Mouse (Mus musculus) retina, postnatal 7 days (tissue): ENCODE measurements at regions not wholly inside any gene's neighbourhood (a gene's known extent, or its start where the extent isn't known, plus 50 kb on each side); places are given as distances from the start of the nearest gene placed in this dataset.

ENCODE experiments used
- DNase-seq: peaks from one replicate; pipeline ENCODE4 v3.0.0-alpha.2; 2012; ENCODE audit warnings: low read depth, low spot score

DNA sequence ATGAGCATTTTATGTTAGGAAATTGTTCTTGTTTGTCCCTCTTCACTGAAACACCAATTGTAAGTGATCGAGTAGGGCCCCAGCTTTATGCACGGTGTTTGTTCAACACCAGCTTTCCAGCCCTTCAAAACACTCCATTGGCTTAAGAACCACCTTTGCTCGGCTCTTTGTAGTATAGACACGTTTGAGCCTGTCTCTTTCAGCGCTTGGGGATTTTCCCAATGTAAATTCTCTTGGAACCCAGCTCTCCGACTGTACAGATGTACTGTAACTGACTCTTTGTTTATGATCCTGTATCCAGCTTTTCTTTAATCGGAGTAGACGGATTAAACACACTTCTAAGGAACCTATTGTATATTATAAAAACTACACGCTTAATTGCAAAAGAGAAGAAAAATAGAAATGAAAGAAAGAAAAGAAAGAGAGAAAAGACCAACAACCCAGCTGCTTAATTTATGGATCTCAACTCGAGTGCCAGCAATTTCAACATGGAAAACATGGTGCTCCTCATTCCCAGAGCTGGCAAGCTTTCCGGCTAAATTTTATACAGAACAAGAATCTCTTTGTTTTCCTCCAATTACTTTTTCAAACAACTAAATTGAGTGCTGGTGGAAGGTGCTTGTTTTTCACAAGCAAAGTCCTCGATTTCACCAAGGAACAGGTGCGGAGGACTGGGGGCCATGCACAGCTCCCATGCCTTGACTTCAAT, 430.4 kb downstream of the Adgrl2 start:
- no peak for DNase-seq

GRCm38 (mm10) chr3:148558592-148559157, 431.7 kb downstream of the Adgrl2 start:
- DNase-seq: no peak

GRCm38 (mm10) chr3:148555324-148555723, 435.0 kb downstream of the Adgrl2 start:
- DNase-seq: no peak

DNA sequence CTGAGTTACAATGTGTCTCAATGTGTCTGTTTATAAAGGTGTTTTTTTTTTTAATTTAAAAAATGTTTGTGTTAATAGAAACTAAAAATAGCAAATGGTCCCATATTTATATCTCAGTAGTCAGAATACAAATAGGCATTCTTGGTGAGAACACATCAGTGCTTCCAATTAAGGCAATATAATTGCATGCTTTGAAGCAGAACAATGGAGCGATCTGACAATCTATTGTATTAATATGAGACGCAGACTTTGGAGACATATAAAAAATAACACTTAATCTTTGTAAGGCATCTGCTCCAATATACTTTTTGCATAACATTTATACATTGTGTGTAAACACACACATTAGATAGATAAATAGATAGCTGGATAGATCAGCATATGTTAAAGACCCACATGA, 439.6 kb downstream of the Adgrl2 start:
- no peak for DNase-seq

DNA sequence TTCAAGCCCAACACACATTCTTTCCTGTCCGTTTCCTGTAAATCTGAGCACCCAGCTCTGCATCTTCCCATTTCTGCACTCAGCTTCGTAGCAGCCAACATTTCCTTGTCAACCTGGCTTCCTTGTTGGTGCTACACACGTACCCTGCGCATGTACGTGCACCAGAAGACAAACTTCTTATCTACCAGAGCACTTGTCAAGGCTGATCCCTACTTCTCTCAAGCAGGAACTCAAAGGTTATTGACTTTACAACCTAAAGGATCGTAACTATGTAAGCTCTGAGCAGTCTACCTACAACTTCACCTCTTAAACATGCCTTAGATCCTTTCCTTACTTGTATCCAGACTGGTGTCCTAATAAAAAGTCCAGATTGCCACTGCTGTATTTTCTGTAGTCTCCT, 445.4 kb downstream of the Adgrl2 start:
- no peak for DNase-seq

DNA sequence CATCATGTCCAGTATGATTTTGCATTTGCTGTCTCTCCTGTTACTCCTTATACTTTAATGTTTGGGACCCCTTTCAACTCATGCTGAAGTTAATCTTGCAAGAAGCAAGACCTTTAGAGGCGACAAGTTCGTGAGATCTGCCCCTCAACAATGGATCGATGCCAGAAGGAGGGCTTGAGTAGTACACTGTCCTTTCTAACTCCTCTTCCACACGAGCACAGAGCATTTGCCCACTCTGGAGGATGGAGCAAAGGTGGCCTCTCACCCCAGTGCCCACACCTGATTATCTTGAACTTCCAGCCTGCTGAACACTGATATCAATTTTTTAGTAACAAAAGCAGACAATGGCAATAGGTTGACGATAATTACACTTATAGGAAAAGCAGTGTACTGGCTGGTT, 448.1 kb downstream of the Adgrl2 start:
- DNase-seq: no peak

- no peak for DNase-seq
These were observed 452.6 kb downstream of the Adgrl2 start for GRCm38 (mm10) chr3:148537669-148538271.

GRCm38 (mm10) chr3:148529893-148530292, 460.5 kb downstream of the Adgrl2 start:
- DNase-seq: no peak

- no peak for DNase-seq
These were observed 480.0 kb downstream of the Adgrl2 start for GRCm38 (mm10) chr3:148510381-148510780.

DNA sequence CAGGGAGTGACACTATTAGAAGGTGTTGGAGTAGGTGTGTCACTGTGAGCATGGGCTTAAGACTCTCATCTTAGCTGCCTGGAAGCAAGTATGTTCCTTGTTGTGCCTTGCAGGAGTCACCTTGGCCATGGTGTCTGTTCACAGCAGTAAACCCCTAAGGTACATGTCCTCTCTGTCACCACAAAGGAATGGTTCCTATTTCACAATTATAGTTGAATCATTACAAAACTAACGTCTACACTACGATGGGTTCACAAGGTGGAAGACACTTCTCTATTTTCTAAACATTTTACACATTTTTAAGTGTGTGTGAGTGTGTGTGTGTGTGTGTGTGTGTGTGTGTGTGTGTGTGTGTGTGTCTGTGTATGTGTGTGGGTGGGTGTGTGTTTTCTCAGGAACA, 485.4 kb downstream of the Adgrl2 start:
- no peak for DNase-seq

- DNase-seq: no peak
These were observed 486.9 kb downstream of the Adgrl2 start for GRCm38 (mm10) chr3:148503432-148503831.

DNA sequence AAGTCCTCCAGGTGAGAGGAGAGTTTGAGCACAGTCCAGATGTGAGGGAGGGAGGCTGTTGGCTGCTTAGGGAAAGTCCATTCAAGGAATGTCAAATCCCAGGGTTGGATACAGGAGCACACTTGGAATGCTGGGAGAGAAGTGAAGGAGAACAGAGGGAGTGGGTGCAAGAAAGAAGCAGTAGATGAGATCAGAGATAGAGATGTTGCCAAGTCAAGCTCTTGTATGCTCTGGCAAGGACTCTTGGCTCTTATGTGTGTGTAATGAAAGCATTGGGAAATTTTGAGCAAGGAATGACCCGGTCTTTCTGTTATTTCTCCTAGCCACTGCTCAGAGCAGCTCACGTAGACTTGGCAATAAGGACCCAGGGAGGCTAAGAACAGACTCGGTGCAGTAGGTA, 488.6 kb downstream of the Adgrl2 start:
- DNase-seq: no peak

DNA sequence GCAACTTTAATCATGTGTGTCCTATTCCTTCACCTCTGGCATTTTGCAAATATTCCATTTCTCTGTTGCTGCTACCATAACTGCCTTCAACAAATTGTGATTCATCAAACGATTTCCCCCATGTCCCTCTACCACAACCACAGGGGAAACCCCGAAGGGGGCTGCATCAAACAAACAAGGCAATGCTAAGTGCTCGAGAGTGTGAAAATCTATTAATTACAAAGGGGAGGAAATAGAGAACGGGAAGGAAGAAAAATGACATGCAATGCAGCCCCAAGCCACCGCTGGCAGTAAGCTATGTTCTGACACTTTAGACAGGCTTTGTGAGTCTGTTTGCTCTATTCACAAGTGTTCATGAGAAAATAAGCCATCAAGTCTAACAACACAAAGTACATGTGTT, 493.7 kb downstream of the Adgrl2 start:
- DNase-seq: no peak

DNA sequence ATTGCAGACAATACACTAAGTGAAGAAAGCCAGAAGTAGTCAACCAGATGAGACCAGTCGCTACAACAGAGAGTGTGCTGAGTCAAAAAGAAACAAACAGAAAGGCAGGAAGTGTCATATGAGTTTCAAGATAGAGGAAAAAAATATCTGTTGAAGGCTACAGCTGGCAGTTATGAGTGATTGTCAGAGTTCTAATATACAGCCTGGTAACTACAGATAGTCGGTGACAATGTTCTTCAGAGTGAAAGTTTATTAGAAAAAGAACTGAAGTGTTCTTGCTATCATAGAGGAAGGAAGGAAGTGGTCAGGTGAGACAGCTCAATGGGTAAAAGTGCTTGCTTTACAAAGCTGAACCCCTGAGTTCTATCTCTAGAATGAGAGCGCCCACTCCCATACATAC, 499.1 kb downstream of the Adgrl2 start:
- DNase-seq: no peak

DNA sequence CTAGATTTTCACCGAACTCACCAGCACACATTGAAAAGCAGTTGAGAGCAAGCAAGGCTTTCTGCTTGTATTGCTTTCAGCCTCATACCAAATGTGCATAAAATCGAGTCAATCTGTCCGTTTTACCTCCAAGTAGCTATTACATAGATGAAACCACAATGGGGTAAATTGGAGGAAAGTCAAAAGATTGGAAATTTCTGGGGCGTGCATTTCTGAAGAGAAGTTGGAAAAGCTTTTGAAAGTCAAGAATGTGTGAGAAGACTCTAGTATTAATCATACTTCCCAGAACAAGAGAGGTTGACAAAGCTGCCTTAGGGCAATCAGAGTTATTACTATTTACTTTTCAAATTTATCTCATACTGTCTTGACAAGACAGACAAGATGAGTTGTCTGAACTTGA, 501.2 kb downstream of the Adgrl2 start:
- no peak for DNase-seq

GRCm38 (mm10) chr3:148487949-148488348, 502.4 kb downstream of the Adgrl2 start:
- DNase-seq: no peak

- DNase-seq: no peak
These were observed 514.5 kb downstream of the Adgrl2 start for GRCm38 (mm10) chr3:148475862-148476261.

- no peak for DNase-seq
These were observed 517.4 kb downstream of the Adgrl2 start for GRCm38 (mm10) chr3:148472943-148473444.

- DNase-seq: no peak
These were observed 524.9 kb downstream of the Adgrl2 start for GRCm38 (mm10) chr3:148465456-148465855.

GRCm38 (mm10) chr3:148462791-148463190, 527.6 kb downstream of the Adgrl2 start:
- DNase-seq: no peak

DNA sequence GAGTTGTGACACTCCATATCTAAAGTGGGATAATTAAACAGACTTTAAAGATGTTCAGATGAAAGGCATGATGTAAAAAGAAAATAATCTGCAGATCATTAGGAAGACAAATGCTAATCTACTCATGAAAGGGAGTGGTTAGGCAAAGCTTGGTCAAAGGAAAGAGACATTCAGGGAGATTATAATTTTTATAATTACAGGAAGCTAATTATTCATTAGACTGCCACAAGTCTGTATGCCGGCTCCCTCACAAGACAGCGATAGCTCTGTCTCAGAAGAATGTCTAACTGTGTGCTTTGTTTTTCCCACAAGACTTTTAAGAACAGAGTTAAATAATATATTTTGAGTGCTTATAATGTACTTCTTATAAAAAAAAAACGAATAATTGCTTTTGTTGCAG, 541.5 kb downstream of the Adgrl2 start:
- no peak for DNase-seq

GRCm38 (mm10) chr3:148448465-148448864, 541.9 kb downstream of the Adgrl2 start:
- no peak for DNase-seq

DNA sequence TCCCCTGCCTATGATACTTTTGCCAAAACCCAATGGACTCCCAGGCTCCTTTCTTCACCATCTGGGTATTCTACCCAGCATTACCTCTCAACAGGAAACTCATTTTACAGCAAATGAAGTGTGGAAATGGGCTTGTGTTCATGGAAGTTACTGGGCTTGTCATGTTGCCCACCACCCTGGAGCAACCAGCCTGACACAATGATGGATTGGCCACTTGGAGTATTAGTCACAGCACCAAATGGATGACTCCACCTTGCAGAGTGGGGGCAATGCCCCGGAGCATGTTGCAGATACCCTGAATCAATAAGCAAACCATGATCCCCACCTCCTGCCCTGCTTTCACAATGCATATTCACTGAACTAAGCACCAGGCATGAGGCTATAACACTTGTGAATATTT, 543.5 kb downstream of the Adgrl2 start:
- no peak for DNase-seq
